Mouse (Mus musculus): Measurements from ENCODE around the gene Hist1h3a. TPM values are rescaled to one million over a fixed set of nuclear protein-coding genes. Genes with fewer than 3 reads are reported as not detected.
"Not testable (repeated sequence)": the region's sequence is repeated elsewhere in the genome, so short reads cannot be mapped to it uniquely, and the experiment has no call there.

Hist1h3a gene
- polyA plus RNA-seq, 1 experiment, result 38.4 TPM

- no peak for TF ChIP-seq POLR2A (IDR thresholded peaks at IDR 0.05; ENCODE audit: low read depth, low read length)
- TF ChIP-seq CTCF (IDR thresholded peaks at IDR 0.05; ENCODE audit: extremely low read depth, insufficient read depth, insufficient read length, insufficient replicate concordance), result no peak
- peaks cover 2% of the 10 kb centered on the region; the same call in 1 of the 2 replicates for H3K4me1 ChIP-seq (ENCODE audit: control insufficient read depth, insufficient read depth, insufficient read length)
- H3K27ac ChIP-seq (ENCODE audit: insufficient read depth, low read length), result no peak overlapping the region
- no peaks in the 10 kb centered on the region for H3K27me3 ChIP-seq (ENCODE audit: control insufficient read depth, insufficient read depth, low read length)
- no peak overlapping the region for H3K4me3 ChIP-seq (ENCODE audit: extremely low read depth, insufficient read depth, insufficient read length)
- WGBS, result 71% methylated on average over 4 of the region's 4 CpGs
- H3K36me3 ChIP-seq (ENCODE audit: control insufficient read depth, insufficient read depth, low read length), result no peaks in the 10 kb centered on the region
- DNase-seq (ENCODE audit: low read depth in 1 of 2, low spot score in 2 of 2), result no peak
Observed at GRCm38 (mm10) chr13:23753314-23754078, 8.7 kb downstream of the Hist1h3a start.

GRCm38 (mm10) chr13:23752742-23753172 lies 9.4 kb downstream of the Hist1h3a start:
- H3K27me3 ChIP-seq (ENCODE audit: control insufficient read depth, insufficient read depth, low read length), result no peaks in the 10 kb centered on the region
- H3K36me3 ChIP-seq (ENCODE audit: control insufficient read depth, insufficient read depth, low read length), result no peaks in the 10 kb centered on the region
- no peak for TF ChIP-seq CTCF (IDR thresholded peaks at IDR 0.05; ENCODE audit: extremely low read depth, insufficient read depth, insufficient read length, insufficient replicate concordance)
- no peak for TF ChIP-seq POLR2A (IDR thresholded peaks at IDR 0.05; ENCODE audit: low read depth, low read length)
- DNase-seq (ENCODE audit: low read depth in 1 of 2, low spot score in 2 of 2), result no peak
- 12% methylated on average over 6 of the region's 6 CpGs for WGBS
- no peak overlapping the region for H3K27ac ChIP-seq (ENCODE audit: insufficient read depth, low read length)
- peaks cover 2% of the 10 kb centered on the region; the same call in 1 of the 2 replicates for H3K4me1 ChIP-seq (ENCODE audit: control insufficient read depth, insufficient read depth, insufficient read length)
- H3K4me3 ChIP-seq (ENCODE audit: extremely low read depth, insufficient read depth, insufficient read length), result no peak overlapping the region; the same call in 1 of the 2 replicates

GRCm38 (mm10) chr13:23752067-23752741 lies 10.0 kb downstream of the Hist1h3a start, which contains the start of gene Hist1h3b:
Gene Hist1h3b (plus strand): TSS chr13:23752267.
- peak within 1 kb of the TSS; percentile 89 for H3K27ac ChIP-seq (ENCODE audit: insufficient read depth, low read length)
- H3K36me3 ChIP-seq (ENCODE audit: control insufficient read depth, insufficient read depth, low read length); H3K27me3 ChIP-seq (ENCODE audit: control insufficient read depth, insufficient read depth, low read length); H3K4me1 ChIP-seq (ENCODE audit: control insufficient read depth, insufficient read depth, insufficient read length): not testable (repeated sequence)
- peak; percentile 73 to 84 for DNase-seq (ENCODE audit: low read depth in 1 of 2, low spot score in 2 of 2)
- under 1% methylated on average over 18 of the region's 47 CpGs for WGBS
- peak within 1 kb of the TSS; percentile 48 for H3K4me3 ChIP-seq (ENCODE audit: extremely low read depth, insufficient read depth, insufficient read length)

GRCm38 (mm10) chr13:23751478-23751956 lies 10.7 kb downstream of the Hist1h3a start:
- Histone ChIP-seq H3K36me3 (ENCODE audit: control insufficient read depth, insufficient read depth, low read length) (no peaks in the 10 kb centered on the region), H3K27me3 (ENCODE audit: control insufficient read depth, insufficient read depth, low read length) (no peaks in the 10 kb centered on the region), H3K27ac (ENCODE audit: insufficient read depth, low read length) (peak overlapping the region; percentile 87), H3K4me3 (ENCODE audit: extremely low read depth, insufficient read depth, insufficient read length) (peak overlapping the region; percentile 38), H3K4me1 (ENCODE audit: control insufficient read depth, insufficient read depth, insufficient read length) (no peaks in the 10 kb centered on the region; the same call in 1 of the 2 replicates)
- WGBS, result 2% methylated on average over 11 of the region's 11 CpGs
- no peak for DNase-seq (ENCODE audit: low read depth in 1 of 2, low spot score in 2 of 2)
- TF ChIP-seq POLR2A (IDR thresholded peaks at IDR 0.05; ENCODE audit: low read depth, low read length) (no peak), CTCF (IDR thresholded peaks at IDR 0.05; ENCODE audit: extremely low read depth, insufficient read depth, insufficient read length, insufficient replicate concordance) (no peak)

GRCm38 (mm10) chr13:23750839-23751477 lies 11.2 kb downstream of the Hist1h3a start, which contains the start of gene Hist1h2ab:
Gene Hist1h2ab (plus strand): TSS chr13:23751126.
- Histone ChIP-seq H3K27ac (ENCODE audit: insufficient read depth, low read length) (peak within 1 kb of the TSS; percentile 89), H3K4me3 (ENCODE audit: extremely low read depth, insufficient read depth, insufficient read length) (peak within 1 kb of the TSS; percentile 48)
- H3K4me1 ChIP-seq (ENCODE audit: control insufficient read depth, insufficient read depth, insufficient read length); H3K36me3 ChIP-seq (ENCODE audit: control insufficient read depth, insufficient read depth, low read length); H3K27me3 ChIP-seq (ENCODE audit: control insufficient read depth, insufficient read depth, low read length): not testable (repeated sequence)
- DNase-seq (ENCODE audit: low read depth in 1 of 2, low spot score in 2 of 2), result peak in 1 of 2 experiments; percentile 66
- 1% methylated on average over 35 of the region's 47 CpGs for WGBS
- peak; percentile 9; the same call in 1 of the 2 replicates for TF ChIP-seq POLR2A (IDR thresholded peaks at IDR 0.05; ENCODE audit: low read depth, low read length)

- Histone ChIP-seq H3K27me3 (ENCODE audit: control insufficient read depth, insufficient read depth, low read length) (no peaks in the 10 kb centered on the region), H3K27ac (ENCODE audit: insufficient read depth, low read length) (no peak overlapping the region), H3K36me3 (ENCODE audit: control insufficient read depth, insufficient read depth, low read length) (no peaks in the 10 kb centered on the region), H3K4me3 (ENCODE audit: extremely low read depth, insufficient read depth, insufficient read length) (no peak overlapping the region), H3K4me1 (ENCODE audit: control insufficient read depth, insufficient read depth, insufficient read length) (no peaks in the 10 kb centered on the region; the same call in none of the 2 replicates)
- 92% methylated on average over 5 of the region's 5 CpGs for WGBS
- TF ChIP-seq POLR2A (IDR thresholded peaks at IDR 0.05; ENCODE audit: low read depth, low read length), result no peak
- no peak for TF ChIP-seq CTCF (IDR thresholded peaks at IDR 0.05; ENCODE audit: extremely low read depth, insufficient read depth, insufficient read length, insufficient replicate concordance)
- no peak for DNase-seq (ENCODE audit: low read depth in 1 of 2, low spot score in 2 of 2)
Observed at GRCm38 (mm10) chr13:23749563-23750121, 12.5 kb downstream of the Hist1h3a start.

Data from spleen, adult 2 months (tissue).